Mouse (Mus musculus): Measurements from ENCODE around the gene Flcn.

DNA sequence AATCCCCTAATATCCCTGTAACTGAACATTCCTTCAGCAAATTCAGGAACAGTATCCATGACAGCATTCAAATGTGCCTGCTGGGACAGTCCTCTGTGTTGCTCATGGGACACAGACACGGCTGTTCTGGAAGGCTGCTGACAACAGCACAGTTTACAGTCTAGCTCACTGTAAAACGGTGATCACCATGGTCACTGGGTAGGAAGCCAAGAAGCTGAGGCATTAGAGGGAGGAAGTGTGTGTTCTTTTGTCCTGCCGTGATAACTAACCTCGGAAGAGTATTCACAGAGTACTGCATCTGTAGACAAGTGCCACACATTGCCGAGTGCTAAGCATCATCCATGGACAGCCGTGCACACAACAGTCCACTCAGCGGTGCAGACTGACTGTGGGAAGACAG lies 39.1 kb downstream of the Flcn start:
- no peak for TF ChIP-seq CTCF (IDR thresholded peaks at IDR 0.05; ENCODE audit: control insufficient read depth, insufficient read depth, insufficient replicate concordance, low read depth, low read length)
- TF ChIP-seq POLR2A (IDR thresholded peaks at IDR 0.05; ENCODE audit: control insufficient read depth, low read depth, low read length), result no peak
